Mouse (Mus musculus) heart, adult 11 months (tissue): Measurements from ENCODE around the gene Trex1.

Experiments
- DNase-seq: peaks from one replicate; pipeline ENCODE4 v3.0.0; 2022

The Trex1 gene

GRCm38 (mm10) chr9:109084922-109085321 is 25.4 kb upstream of the Trex1 start:
- DNase-seq: no peak

GRCm38 (mm10) chr9:109082124-109082800 is 22.7 kb upstream of the Trex1 start, which contains the start of the genes Ccdc51 and Tma7:
Ccdc51 (plus strand) TSS chr9:109082493.
Tma7 (minus strand) TSS chr9:109082587.
- DNase-seq: peak; percentile 99

- no peak for DNase-seq
Observed at GRCm38 (mm10) chr9:109081749-109082123, 22.2 kb upstream of the Trex1 start.

GRCm38 (mm10) chr9:109080516-109080915 is 21.0 kb upstream of the Trex1 start:
- DNase-seq: no peak

- DNase-seq: peak; percentile 99
Observed at GRCm38 (mm10) chr9:109073661-109074573, 14.4 kb upstream of the Trex1 start, which contains the start of gene Atrip. Atrip (minus strand) TSS chr9:109074124.

- no peak for DNase-seq
Observed at GRCm38 (mm10) chr9:109068095-109068735, 8.7 kb upstream of the Trex1 start.

GRCm38 (mm10) chr9:109060898-109061295 is 1.4 kb upstream of the Trex1 start:
- DNase-seq: peak; percentile 89

GRCm38 (mm10) chr9:109060184-109060897 is 807 bp upstream of the Trex1 start:
- DNase-seq: peak; percentile 92

- peak; percentile 94 for DNase-seq
Observed at GRCm38 (mm10) chr9:109058006-109058765, 1.3 kb downstream of the Trex1 start.

GRCm38 (mm10) chr9:109057543-109057942 is 2.0 kb downstream of the Trex1 start:
- DNase-seq: peak; percentile 94

GRCm38 (mm10) chr9:109056916-109057315 is 2.6 kb downstream of the Trex1 start:
- peak; percentile 90 for DNase-seq

- peak; percentile 93 for DNase-seq
Observed at GRCm38 (mm10) chr9:109056081-109056690, 3.3 kb downstream of the Trex1 start.

- peak; percentile 93 for DNase-seq
Observed at GRCm38 (mm10) chr9:109055271-109056030, 4.1 kb downstream of the Trex1 start.

- peak; percentile 99 for DNase-seq
Observed at GRCm38 (mm10) chr9:109054712-109055111, 4.8 kb downstream of the Trex1 start.

GRCm38 (mm10) chr9:109053851-109054250 is 5.7 kb downstream of the Trex1 start:
- DNase-seq: peak; percentile 86

- peak; percentile 74 for DNase-seq
Observed at GRCm38 (mm10) chr9:109053366-109053765, 6.2 kb downstream of the Trex1 start.

GRCm38 (mm10) chr9:109052490-109053260 is 6.9 kb downstream of the Trex1 start:
- peak; percentile 92 for DNase-seq

GRCm38 (mm10) chr9:109051651-109052489 is 7.7 kb downstream of the Trex1 start:
- peak; percentile 92 for DNase-seq
